Mouse (Mus musculus): Measurements from ENCODE around the gene Olfr434.
"Not testable (repeated sequence)": the region's sequence is repeated elsewhere in the genome, so short reads cannot be mapped to it uniquely, and the experiment has no call there.

- not testable (repeated sequence) for TF ChIP-seq CTCF, POLR2A (IDR thresholded peaks at IDR 0.05; ENCODE audit: extremely low read depth, insufficient read depth, low read length)
Measured at GRCm38 (mm10) chr6:43231255-43231654, 18.4 kb downstream of the Olfr434 start, which contains the start of gene Olfr47.

Measured in cortical plate, adult 2 months (tissue).